Mouse (Mus musculus) C2C12 (cell line): ENCODE results near the gene Hoxc9.

Experiments
- CEBPB ChIP-seq: IDR thresholded peaks from one replicate; pipeline ENCODE4 v1.6.1; 2011; ENCODE audit warnings: low read depth, mild to moderate bottlenecking, control low read depth, moderate library complexity
- CTCF ChIP-seq: IDR thresholded peaks from one replicate; pipeline ENCODE4 v1.5.1; 2011; ENCODE audit not compliant: control insufficient read depth, insufficient read depth, insufficient read length
- FOSL1 ChIP-seq: IDR thresholded peaks from one replicate; pipeline ENCODE4 v1.8.0; 2011; ENCODE audit warnings: mild to moderate bottlenecking, low read length; ENCODE audit not compliant: poor library complexity, insufficient read depth, severe bottlenecking
- MAX ChIP-seq: IDR thresholded peaks from one replicate; pipeline ENCODE4 v1.6.1; 2011; ENCODE audit warnings: mild to moderate bottlenecking, control low read depth
- MYOG ChIP-seq: IDR thresholded peaks from one replicate; pipeline ENCODE4 v1.6.1; 2011; ENCODE audit not compliant: control insufficient read depth, insufficient read length; ENCODE audit errors: extremely low read depth
- USF1 ChIP-seq: IDR thresholded peaks from one replicate; pipeline ENCODE4 v1.6.1; 2011; ENCODE audit warnings: low read depth, mild to moderate bottlenecking, control low read depth, moderate library complexity

- TF ChIP-seq CTCF, result no peak
- no peak for TF ChIP-seq USF1
- TF ChIP-seq CEBPB, result no peak
- TF ChIP-seq MYOG, result no peak
- TF ChIP-seq MAX, result no peak
- no peak for TF ChIP-seq FOSL1
Observed at GRCm38 (mm10) chr15:102999955-103000354, 23.7 kb downstream of the Hoxc9 start.
